Mouse (Mus musculus): Measurements from ENCODE around the gene Vmn2r101. TPM values are rescaled to one million over a fixed set of nuclear protein-coding genes. Genes with fewer than 3 reads are reported as not detected.

Vmn2r101 gene
- total RNA-seq (2021) = not detected

DNA sequence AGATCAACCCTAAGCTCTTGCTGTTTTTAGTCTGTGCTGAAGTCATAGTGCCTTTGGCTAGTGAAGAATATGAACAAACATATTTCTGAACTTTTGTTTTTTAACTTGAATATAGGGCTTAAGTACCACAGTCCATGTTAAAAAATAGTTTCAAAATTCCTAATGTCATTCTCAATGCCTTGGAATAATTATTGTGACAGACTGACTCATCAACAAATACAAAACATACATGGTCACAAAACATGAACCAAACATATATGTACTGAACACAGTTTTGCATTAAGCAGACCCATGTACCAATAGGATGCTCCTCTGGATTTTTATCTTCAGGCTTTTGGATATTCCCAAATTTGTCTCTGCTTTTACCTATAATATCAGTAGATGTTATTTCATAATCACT is at the start of gene Vmn2r101:
Gene Vmn2r101, plus strand, starts transcription at position 301 of the 400 bp plus-strand sequence.
- intact Hi-C loops (cut with DNase I) = loop anchor here (10.0 kb wide), 1 partner anchor 58 kb away; no protein-coding TSS in a partner anchor
- DNase-seq (ENCODE audit: extremely low spot score in 1 of 2, low spot score in 2 of 2) = no peak

DNA sequence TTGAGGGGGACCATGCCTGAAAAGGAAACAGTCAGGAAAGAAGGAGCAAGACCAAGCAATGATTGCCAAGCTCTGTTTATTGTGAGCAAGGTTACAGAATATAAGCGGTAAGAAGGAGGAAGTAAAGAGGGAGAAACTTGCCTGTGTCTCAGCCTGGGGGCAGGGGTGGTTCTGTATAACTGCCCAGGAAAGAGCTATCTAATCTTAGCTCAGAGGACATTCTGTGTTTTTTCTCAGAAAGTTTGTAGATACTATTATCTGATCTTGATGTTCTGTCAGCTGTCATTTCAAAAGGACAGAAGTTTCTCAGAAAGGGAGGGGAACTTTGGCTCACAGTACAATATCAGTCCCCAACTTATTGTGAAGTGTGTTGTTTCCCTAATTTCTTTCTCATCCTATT is 52.3 kb downstream of the Vmn2r101 start:
- DNase-seq (ENCODE audit: extremely low spot score in 1 of 2, low spot score in 2 of 2) = no peak
- intact Hi-C loops (cut with DNase I) = no loop called here

DNA sequence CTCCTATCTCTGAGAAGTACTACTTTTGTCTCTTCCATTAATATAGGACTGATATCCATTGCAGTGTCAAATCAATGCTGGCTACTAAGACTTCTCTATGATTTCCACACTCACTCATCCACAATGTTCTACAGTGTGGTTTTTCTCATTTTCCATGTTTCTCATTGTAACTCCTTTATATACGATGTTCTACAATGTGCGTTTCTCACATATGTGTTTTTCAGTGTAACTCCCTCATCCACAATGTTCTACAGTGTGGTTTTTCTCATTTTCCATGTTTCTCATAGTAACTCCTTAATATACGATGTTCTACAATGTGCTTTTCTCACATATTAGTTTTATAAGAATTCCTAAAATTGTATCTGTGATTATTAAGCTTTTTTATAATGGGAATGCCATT is 81.4 kb downstream of the Vmn2r101 start:
- intact Hi-C loops (cut with DNase I) = no loop called here
- DNase-seq (ENCODE audit: extremely low spot score in 1 of 2, low spot score in 2 of 2) = no peak

DNA sequence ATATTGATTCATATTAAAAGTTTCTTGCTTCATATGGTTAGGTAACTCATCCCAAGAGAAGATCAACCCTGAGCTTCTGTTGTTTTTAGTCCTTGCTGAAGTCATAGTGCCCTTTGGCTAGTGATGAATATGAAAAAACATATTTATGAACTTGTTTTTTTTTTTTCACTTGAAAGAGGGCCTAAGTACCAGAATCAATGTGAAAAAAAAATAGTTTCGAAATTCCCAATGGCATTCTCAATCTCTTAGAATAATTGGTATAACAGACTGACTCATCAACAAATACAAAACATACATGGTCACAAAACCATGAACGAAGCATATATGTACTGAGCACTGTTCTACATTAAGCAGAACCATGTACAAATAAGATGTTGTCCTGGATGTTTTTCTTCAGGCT is 83.0 kb downstream of the Vmn2r101 start, which contains the start of gene Vmn2r102:
Gene Vmn2r102, plus strand, starts transcription at position 301 of the 400 bp plus-strand sequence.
- intact Hi-C loops (cut with DNase I) = no loop called here
- DNase-seq (ENCODE audit: extremely low spot score in 1 of 2, low spot score in 2 of 2) = no peak

Other genes starting within 250 kb of the Vmn2r101 start
- gene Vmn2r99, start 215.3 kb upstream of the Vmn2r101 start, total RNA-seq (2021) = not detected
- not detected for gene Vmn2r100, start 72.5 kb upstream of the Vmn2r101 start, total RNA-seq (2021)
- gene Vmn2r102, start 83.1 kb downstream of the Vmn2r101 start, total RNA-seq (2021) = not detected
- not detected for gene Vmn2r103, start 196.1 kb downstream of the Vmn2r101 start, total RNA-seq (2021)

All from left cerebral cortex, postnatal 10 days (tissue).